Mouse (Mus musculus) neural tube, embryonic 11.5 days (tissue): ENCODE data around the gene Cyp2c54. TPM values are rescaled to one million over a fixed set of nuclear protein-coding genes. Genes with fewer than 3 reads are reported as not detected.
"Not testable (repeated sequence)": the region's sequence is repeated elsewhere in the genome, so short reads cannot be mapped to it uniquely, and the experiment has no call there.

Source experiments
- ATAC-seq: fragments of 200-750 bp; cut with Nextera tagmentation; 2 replicates; pipeline ENCODE4 v1.8.0; 2017; ENCODE audit warnings: moderate number of reproducible peaks, mild to moderate bottlenecking, moderate TSS enrichment, moderate library complexity; ENCODE audit not compliant: insufficient read depth, low FRiP score, low TSS enrichment
- DNase-seq: peaks from one replicate; pipeline ENCODE4 v3.0.0-alpha.2; 2015; ENCODE audit warnings: low spot score
- H3K27ac ChIP-seq: fragments of 300-500 bp; sonication (generic); 2 replicates; pipeline ENCODE4 v1.5.1; 2014; ENCODE audit warnings: low read depth, mild to moderate bottlenecking, low read length
- H3K27me3 ChIP-seq: fragments of 300-500 bp; sonication (generic); 2 replicates; pipeline ENCODE4 v1.6.1; 2014; ENCODE audit warnings: mild to moderate bottlenecking, low read length, mixed read lengths; ENCODE audit not compliant: control insufficient read depth, insufficient read depth
- H3K36me3 ChIP-seq: fragments of 300-500 bp; sonication (generic); 2 replicates; pipeline ENCODE4 v1.6.1; 2014; ENCODE audit warnings: mild to moderate bottlenecking, low read length, moderate library complexity, mixed read lengths; ENCODE audit not compliant: control insufficient read depth, insufficient read depth
- H3K4me1 ChIP-seq: fragments of 300-500 bp; sonication (generic); 2 replicates; pipeline ENCODE4 v1.6.1; 2014; ENCODE audit warnings: low read length, mixed read lengths; ENCODE audit not compliant: control insufficient read depth, insufficient read depth
- H3K4me2 ChIP-seq: fragments of 300-500 bp; sonication (generic); 2 replicates; pipeline ENCODE4 v1.6.1; 2014; ENCODE audit warnings: low read depth, mild to moderate bottlenecking, moderate library complexity
- H3K4me3 ChIP-seq: fragments of 300-500 bp; sonication (generic); 2 replicates; pipeline ENCODE4 v1.5.1; 2014; ENCODE audit warnings: low read depth, low read length
- H3K9ac ChIP-seq: fragments of 300-500 bp; sonication (generic); 2 replicates; pipeline ENCODE4 v1.6.1; 2014; ENCODE audit warnings: mild to moderate bottlenecking, low read length
- H3K9me3 ChIP-seq: fragments of 300-500 bp; sonication (generic); 2 replicates; pipeline ENCODE4 v1.6.1; 2016; ENCODE audit warnings: low read length; ENCODE audit not compliant: control insufficient read depth
- WGBS: fragments of 180-500 bp; shearing (Covaris S2); extraction: QIAGEN DNeasy Blood & Tissue Kit; methylation state at CpG from one replicate; pipeline ENCODE4 v1.1.7; 2014; 5-methylcytosine and 5-hydroxymethylcytosine counted together
- polyA plus RNA-seq: library from polyadenylated mRNA; unstranded; fragments of >200 nt; fragmentation: Nextera tagmentation; extraction: Ambion mirVana; gene quantifications from 2 replicates; pipeline ENCODE4 v1.2.1, GENCODE M21; 2014

Gene Cyp2c54
- not detected in 2 replicates for polyA plus RNA-seq

- H3K4me1 ChIP-seq, result no peaks in the 10 kb centered on the region
- no peaks in the 10 kb centered on the region for H3K36me3 ChIP-seq
- no peak within 1 kb of the TSS for H3K4me3 ChIP-seq
- no peak within 1 kb of the TSS for H3K27ac ChIP-seq
- ATAC-seq (no peak), DNase-seq (no peak)
- H3K9me3 ChIP-seq, result no peaks in the 10 kb centered on the region
- H3K27me3 ChIP-seq, result no peaks in the 10 kb centered on the region
- H3K9ac ChIP-seq, result no peak within 1 kb of the TSS
- no peak within 1 kb of the TSS for H3K4me2 ChIP-seq
These were observed at the start of gene Cyp2c54 for GRCm38 (mm10) chr19:40073701-40074100. Cyp2c54 (minus strand) TSS chr19:40073827.

DNA sequence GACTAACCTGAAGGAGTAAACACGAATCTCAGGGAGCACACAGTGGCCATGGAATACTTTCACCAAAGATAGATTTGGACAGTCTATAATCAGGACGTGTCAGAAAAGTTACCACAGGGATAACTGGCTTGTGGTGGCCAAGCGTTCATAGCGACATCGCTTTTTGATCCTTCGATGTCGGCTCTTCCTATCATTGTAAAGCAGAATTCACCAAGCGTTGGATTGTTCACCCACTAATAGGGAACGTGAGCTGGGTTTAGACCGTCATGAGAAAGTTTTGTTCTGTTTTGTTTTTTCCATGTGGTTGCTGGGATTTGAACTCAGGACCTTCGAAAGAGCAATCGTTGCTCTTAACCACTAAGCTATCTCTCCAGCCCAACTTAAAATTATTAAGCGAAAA is 46.0 kb upstream of the Cyp2c54 start:
- WGBS, result 79% methylated on average over 13 of the region's 13 CpGs

DNA sequence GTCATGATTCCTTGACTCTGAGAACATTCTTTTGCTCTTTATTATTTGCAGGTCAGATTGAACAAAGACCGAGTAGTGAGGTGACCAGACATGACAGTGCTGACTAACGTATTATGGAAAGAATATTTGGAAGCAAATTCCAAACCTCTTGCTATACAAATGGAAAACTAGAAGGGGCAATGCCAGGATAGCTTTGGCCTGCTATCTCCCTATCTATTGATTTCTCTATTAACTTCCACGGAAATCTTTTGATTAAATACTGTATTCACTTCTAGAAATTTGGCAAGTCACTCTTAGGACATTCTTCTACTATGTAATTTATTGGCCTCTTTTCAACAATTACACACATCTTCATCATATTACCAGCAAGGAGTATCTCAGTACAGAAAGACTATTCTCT is 17.5 kb upstream of the Cyp2c54 start:
- WGBS, result 84% methylated on average over 3 of the region's 3 CpGs
- DNase-seq, result no peak
- no peaks in the 10 kb centered on the region for H3K27me3 ChIP-seq
- no peak overlapping the region for H3K27ac ChIP-seq
- H3K4me2 ChIP-seq, result no peak overlapping the region
- H3K9me3 ChIP-seq, result no peaks in the 10 kb centered on the region
- no peaks in the 10 kb centered on the region for H3K36me3 ChIP-seq
- no peaks in the 10 kb centered on the region for H3K4me1 ChIP-seq
- no peak for ATAC-seq
- no peak overlapping the region for H3K9ac ChIP-seq
- no peak overlapping the region for H3K4me3 ChIP-seq

More for the DNA sequence above, 46.0 kb upstream of the Cyp2c54 start:
- H3K4me3 ChIP-seq, H3K4me2 ChIP-seq, ATAC-seq, H3K9me3 ChIP-seq, DNase-seq, H3K36me3 ChIP-seq, H3K9ac ChIP-seq, H3K4me1 ChIP-seq, H3K27ac ChIP-seq, H3K27me3 ChIP-seq: not testable (repeated sequence)

DNA sequence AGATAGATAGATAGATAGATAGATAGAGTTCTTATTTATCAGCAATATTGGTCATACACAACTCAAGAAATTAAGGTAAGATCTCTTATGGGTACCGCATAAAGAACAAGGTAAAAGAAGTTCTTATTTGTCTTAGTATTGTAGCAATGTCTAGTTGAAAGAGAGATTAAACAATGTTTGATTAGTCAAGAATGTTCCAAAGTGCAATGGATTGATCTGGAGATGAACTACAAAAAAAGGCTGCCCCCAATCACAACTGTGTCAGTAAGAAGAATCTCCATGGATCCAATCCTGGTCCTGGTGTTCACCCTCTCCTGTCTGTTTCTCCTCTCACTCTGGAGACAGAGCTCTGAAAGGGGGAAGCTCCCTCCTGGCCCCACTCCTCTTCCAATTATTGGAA is 15.8 kb upstream of the Cyp2c54 start, which contains the start of gene Cyp2c50:
TSS of gene Cyp2c50 (plus strand) at position 268 of the 400 bp plus-strand sequence.
- WGBS, result 90% methylated on average over 1 of the region's 1 CpGs
- not testable (repeated sequence) for H3K4me3 ChIP-seq, H3K27ac ChIP-seq, H3K9me3 ChIP-seq, ATAC-seq, H3K4me2 ChIP-seq, H3K27me3 ChIP-seq, H3K4me1 ChIP-seq, DNase-seq, H3K36me3 ChIP-seq, H3K9ac ChIP-seq

DNA sequence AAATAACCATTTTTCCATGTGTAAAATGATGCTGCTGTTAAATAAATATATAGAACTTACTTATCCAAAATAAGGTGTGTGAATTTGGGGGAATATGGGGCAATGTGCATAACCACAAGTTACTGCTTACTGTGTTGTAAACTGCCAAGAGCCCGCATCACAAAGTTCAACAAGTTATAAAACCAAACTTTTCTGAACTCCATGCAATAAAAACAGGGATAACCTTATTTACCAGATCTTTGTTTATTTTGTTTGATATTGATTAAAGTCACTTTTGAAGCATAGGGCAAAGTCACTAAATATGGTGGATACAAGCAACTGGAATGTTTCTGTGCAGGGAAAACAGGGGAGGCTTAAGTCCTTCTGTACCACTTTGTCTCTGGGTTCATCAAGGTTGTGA is 14.8 kb upstream of the Cyp2c54 start:
- no peak for ATAC-seq
- WGBS, result 88% methylated on average over 1 of the region's 1 CpGs

GRCm38 (mm10) chr19:39992140-39992539 is 81.5 kb downstream of the Cyp2c54 start, which contains the start of gene Cyp2c37:
Cyp2c37 (plus strand) TSS chr19:39992424.
- DNase-seq, H3K27me3 ChIP-seq, H3K4me1 ChIP-seq, H3K4me2 ChIP-seq, ATAC-seq, H3K4me3 ChIP-seq, H3K9ac ChIP-seq, H3K27ac ChIP-seq, H3K9me3 ChIP-seq, H3K36me3 ChIP-seq: not testable (repeated sequence)
- 97% methylated on average over 1 of the region's 1 CpGs for WGBS

More for the DNA sequence above, 14.8 kb upstream of the Cyp2c54 start:
- Histone ChIP-seq H3K27me3 (no peaks in the 10 kb centered on the region), H3K9ac (no peak overlapping the region), H3K4me2 (no peak overlapping the region), H3K27ac (no peak overlapping the region), H3K9me3 (no peaks in the 10 kb centered on the region), H3K36me3 (no peaks in the 10 kb centered on the region), H3K4me1 (no peaks in the 10 kb centered on the region), H3K4me3 (no peak overlapping the region)
- DNase-seq, result no peak

- Histone ChIP-seq H3K4me3 (no peak overlapping the region), H3K27me3 (no peaks in the 10 kb centered on the region), H3K9me3 (no peaks in the 10 kb centered on the region), H3K36me3 (no peaks in the 10 kb centered on the region), H3K9ac (no peak overlapping the region), H3K4me2 (no peak overlapping the region), H3K27ac (no peak overlapping the region), H3K4me1 (no peaks in the 10 kb centered on the region)
- WGBS, result 83% methylated on average over 2 of the region's 2 CpGs
- DNase-seq, result no peak
- no peak for ATAC-seq
These were observed 84.2 kb downstream of the Cyp2c54 start for GRCm38 (mm10) chr19:39989471-39989870.

Other genes starting within 250 kb of the Cyp2c54 start
- not detected in 2 replicates for gene Cyp2c69, start 187.0 kb downstream of the Cyp2c54 start, polyA plus RNA-seq
- gene Cyp2c37, start 81.4 kb downstream of the Cyp2c54 start, polyA plus RNA-seq, result not detected in 2 replicates
- not detected in 2 replicates for gene Cyp2c50, start 15.9 kb upstream of the Cyp2c54 start, polyA plus RNA-seq
- not detected in 2 replicates for gene Cyp2c70, start 113.5 kb upstream of the Cyp2c54 start, polyA plus RNA-seq
- 120 and 143 TPM in 2 replicates for gene Pdlim1, start 198.0 kb upstream of the Cyp2c54 start, polyA plus RNA-seq